Mouse (Mus musculus) limb, embryonic 14.5 days (tissue): ENCODE measurements around the gene Dnah2. TPM values are rescaled to one million over a fixed set of nuclear protein-coding genes. Genes with fewer than 3 reads are reported as not detected.

Experiments used
- ATAC-seq: fragments of 200-750 bp; cut with Nextera tagmentation; 2 replicates; pipeline ENCODE4 v1.8.0; 2017; ENCODE audit warnings: low read depth, moderate number of reproducible peaks, moderate TSS enrichment; ENCODE audit not compliant: low FRiP score
- DNase-seq: peaks from one replicate; pipeline ENCODE4 v3.0.0-alpha.2; 2015; ENCODE audit warnings: low spot score
- H3K27ac ChIP-seq: fragments of 300-500 bp; sonication (generic); replicated peaks from 2 replicates; pipeline ENCODE4 v1.5.1; 2014; ENCODE audit warnings: low read depth, mild to moderate bottlenecking, low read length, moderate library complexity, mixed read lengths
- H3K27me3 ChIP-seq: fragments of 300-500 bp; sonication (generic); 2 replicates; pipeline ENCODE4 v1.6.1; 2014; ENCODE audit warnings: low read length, mixed read lengths; ENCODE audit not compliant: control insufficient read depth, insufficient read depth
- H3K36me3 ChIP-seq: fragments of 300-500 bp; sonication (generic); 2 replicates; pipeline ENCODE4 v1.6.1; 2014; ENCODE audit warnings: mild to moderate bottlenecking, low read length, moderate library complexity, mixed read lengths; ENCODE audit not compliant: control insufficient read depth, insufficient read depth
- H3K4me1 ChIP-seq: fragments of 300-500 bp; sonication (generic); 2 replicates; pipeline ENCODE4 v1.6.1; 2014; ENCODE audit warnings: antibody characterized with exemption, low read length, mixed read lengths; ENCODE audit not compliant: control insufficient read depth, insufficient read depth
- H3K4me2 ChIP-seq: fragments of 300-500 bp; sonication (generic); replicated peaks from 2 replicates; pipeline ENCODE4 v1.6.1; 2014; ENCODE audit warnings: low read depth, mild to moderate bottlenecking, low read length, moderate library complexity; ENCODE audit not compliant: severe bottlenecking
- H3K4me3 ChIP-seq: fragments of 300-500 bp; sonication (generic); replicated peaks from 2 replicates; pipeline ENCODE4 v1.5.1; 2014; ENCODE audit warnings: low read length
- H3K9ac ChIP-seq: fragments of 300-500 bp; sonication (generic); 2 replicates; pipeline ENCODE4 v1.6.1; 2014; ENCODE audit warnings: mild to moderate bottlenecking, low read depth, low read length, moderate library complexity; ENCODE audit not compliant: severe bottlenecking
- H3K9me3 ChIP-seq: fragments of 300-500 bp; sonication (generic); 2 replicates; pipeline ENCODE4 v1.6.1; 2016; ENCODE audit warnings: low read length; ENCODE audit not compliant: control insufficient read depth
- POLR2A ChIP-seq: fragments of 200-500 bp; IDR thresholded peaks from 2 replicates; pipeline ENCODE4 v1.8.0; 2012; ENCODE audit warnings: inconsistent platforms, mild to moderate bottlenecking, moderate library complexity, borderline replicate concordance; ENCODE audit not compliant: insufficient read depth, insufficient read length; ENCODE audit errors: extremely low read depth
- WGBS: fragments of 180-500 bp; shearing (Covaris S2); extraction: QIAGEN DNeasy Blood & Tissue Kit; methylation state at CpG from one replicate; pipeline ENCODE4 v1.1.7; 2014; 5-methylcytosine and 5-hydroxymethylcytosine counted together
- polyA plus RNA-seq, 2 experiments: library from polyadenylated mRNA; depleted of rRNA in 1 of 2; stranded (reverse) in 1 of 2; unstranded in 1 of 2; fragments of >200 nt; fragmentation: Nextera tagmentation in 1 of 2; extraction: Ambion mirVana in 1 of 2; gene quantifications; 2 replicates each; pipeline versions ENCODE4 v1.2.1 to v1.2.3; 2012 to 2014

Gene Dnah2
- polyA plus RNA-seq, 2 experiments = 4.2 to 4.7 TPM

GRCm38 (mm10) chr11:69590622-69591021, 41.7 kb upstream of the Dnah2 start:
- DNase-seq = no peak
- no peak overlapping the region for H3K9ac ChIP-seq
- ATAC-seq = no peak
- no peak overlapping the region for H3K4me2 ChIP-seq
- H3K4me1 ChIP-seq = no peaks in the 10 kb centered on the region
- H3K36me3 ChIP-seq = peaks cover 66% of the 10 kb centered on the region
- H3K27ac ChIP-seq = no peak overlapping the region
- H3K27me3 ChIP-seq = no peaks in the 10 kb centered on the region
- no peaks in the 10 kb centered on the region for H3K9me3 ChIP-seq
- 93% methylated on average over 8 of the region's 8 CpGs for WGBS
- no peak for TF ChIP-seq POLR2A
- H3K4me3 ChIP-seq = no peak overlapping the region

GRCm38 (mm10) chr11:69589207-69589834, 40.4 kb upstream of the Dnah2 start:
- TF ChIP-seq POLR2A = no peak
- Histone ChIP-seq H3K36me3 (peaks cover 63% of the 10 kb centered on the region), H3K4me2 (no peak overlapping the region)

GRCm38 (mm10) chr11:69585718-69586325, 36.9 kb upstream of the Dnah2 start:
- ATAC-seq (no peak), DNase-seq (no peak)
- H3K4me2 ChIP-seq = no peak overlapping the region
- no peak overlapping the region for H3K9ac ChIP-seq
- H3K4me3 ChIP-seq = no peak overlapping the region
- no peaks in the 10 kb centered on the region for H3K9me3 ChIP-seq
- no peak for TF ChIP-seq POLR2A
- H3K4me1 ChIP-seq = peaks cover 5% of the 10 kb centered on the region; the same call in 1 of the 2 replicates
- no peaks in the 10 kb centered on the region for H3K27me3 ChIP-seq
- H3K27ac ChIP-seq = no peak overlapping the region
- 89% methylated on average over 7 of the region's 7 CpGs for WGBS
- peaks cover 60% of the 10 kb centered on the region for H3K36me3 ChIP-seq

More at GRCm38 (mm10) chr11:69589207-69589834, 40.4 kb upstream of the Dnah2 start:
- DNase-seq (no peak), ATAC-seq (no peak)
- H3K9ac ChIP-seq = no peak overlapping the region
- no peak overlapping the region for H3K27ac ChIP-seq
- 91% methylated on average over 22 of the region's 22 CpGs for WGBS
- H3K4me1 ChIP-seq = no peaks in the 10 kb centered on the region
- no peak overlapping the region for H3K4me3 ChIP-seq
- no peaks in the 10 kb centered on the region for H3K9me3 ChIP-seq
- H3K27me3 ChIP-seq = no peaks in the 10 kb centered on the region

- H3K27ac ChIP-seq = no peak overlapping the region
- no peak overlapping the region for H3K9ac ChIP-seq
- no peak for ATAC-seq
- no peaks in the 10 kb centered on the region for H3K27me3 ChIP-seq
- no peak for DNase-seq
- H3K4me2 ChIP-seq = no peak overlapping the region
- no peaks in the 10 kb centered on the region for H3K9me3 ChIP-seq
- peaks cover 51% of the 10 kb centered on the region for H3K36me3 ChIP-seq
- no peak overlapping the region for H3K4me3 ChIP-seq
- peaks cover 5% of the 10 kb centered on the region; the same call in 1 of the 2 replicates for H3K4me1 ChIP-seq
- 94% methylated on average over 13 of the region's 13 CpGs for WGBS
- TF ChIP-seq POLR2A = no peak
These were observed 36.0 kb upstream of the Dnah2 start for GRCm38 (mm10) chr11:69584937-69585336.

GRCm38 (mm10) chr11:69584008-69584407, 35.1 kb upstream of the Dnah2 start:
- no peak for ATAC-seq
- no peak for TF ChIP-seq POLR2A
- peaks cover 5% of the 10 kb centered on the region; the same call in 1 of the 2 replicates for H3K4me1 ChIP-seq
- H3K4me3 ChIP-seq = no peak overlapping the region
- no peak overlapping the region for H3K27ac ChIP-seq
- peaks cover 42% of the 10 kb centered on the region for H3K36me3 ChIP-seq
- DNase-seq = no peak
- no peaks in the 10 kb centered on the region for H3K9me3 ChIP-seq
- H3K4me2 ChIP-seq = no peak overlapping the region
- no peak overlapping the region for H3K9ac ChIP-seq
- H3K27me3 ChIP-seq = no peaks in the 10 kb centered on the region
- 78% methylated on average over 7 of the region's 7 CpGs for WGBS
